In genomic region chr5:147701024-147701423, GRCm38 (mm10) we compare ENCODE assay signal across 25 mouse cellular contexts.
"Had no signal": no experiment of that assay in that cellular context is flagged by ENCODE, and none has a peak within 500 bp of the region (broad histone marks: within the 10 kb centered on the region; RNA-seq: fewer than 3 reads in every experiment).

No protein-coding gene starts in this region.

- H3K27me3 ChIP-seq: heart, embryonic 13.5 days; heart, embryonic 15.5 days; hindbrain, embryonic 13.5 days; hindbrain, embryonic 15.5 days; liver, embryonic 12.5 days had no signal

- H3K36me3 ChIP-seq: heart, embryonic 15.5 days; hindbrain, embryonic 13.5 days; hindbrain, embryonic 15.5 days; kidney, embryonic 15.5 days; limb, embryonic 13.5 days; limb, embryonic 15.5 days; liver, embryonic 12.5 days had no signal

- ATAC-seq: hindbrain, postnatal 0 days; intestine, embryonic 16.5 days; liver, embryonic 12.5 days had no signal

- H3K4me1 ChIP-seq: heart, embryonic 13.5 days; hindbrain, embryonic 13.5 days; hindbrain, embryonic 15.5 days; limb, embryonic 13.5 days; limb, embryonic 15.5 days; liver, embryonic 12.5 days had no signal

- H3K9me3 ChIP-seq: heart, embryonic 13.5 days; heart, embryonic 15.5 days; hindbrain, embryonic 13.5 days; hindbrain, embryonic 15.5 days; kidney, embryonic 15.5 days; limb, embryonic 13.5 days; limb, embryonic 15.5 days; liver, embryonic 12.5 days had no signal

- H3K27ac ChIP-seq: heart, adult 2 months; heart, embryonic 13.5 days; heart, embryonic 15.5 days; hindbrain, embryonic 13.5 days; hindbrain, embryonic 15.5 days; hindbrain, postnatal 0 days; kidney, embryonic 15.5 days; kidney, postnatal 0 days; limb, embryonic 13.5 days; limb, embryonic 15.5 days; liver, embryonic 12.5 days had no signal

- H3K4me2 ChIP-seq: heart, embryonic 11.5 days; heart, embryonic 13.5 days; heart, embryonic 15.5 days; hindbrain, embryonic 13.5 days; hindbrain, embryonic 15.5 days; kidney, embryonic 15.5 days; limb, embryonic 13.5 days; limb, embryonic 15.5 days; liver, embryonic 12.5 days had no signal

- H3K9ac ChIP-seq: heart, embryonic 13.5 days; heart, embryonic 15.5 days; hindbrain, embryonic 13.5 days; hindbrain, embryonic 15.5 days; kidney, embryonic 15.5 days; limb, embryonic 13.5 days; limb, embryonic 15.5 days; liver, embryonic 12.5 days had no signal

- DNase-seq: gastrocnemius, postnatal 14 days; heart, adult 11 months; heart, adult 2 months; heart, postnatal 14 days; heart, postnatal 36 days; kidney, adult 11 months; kidney, adult 2 months; kidney, adult 9 months; kidney, postnatal 14 days; kidney, postnatal 36 days; layer of hippocampus, adult 9-11 months; layer of hippocampus, postnatal 36 days; left cerebral cortex, postnatal 4 days had no signal

- H3K4me3 ChIP-seq: heart, adult 2 months; heart, embryonic 13.5 days; heart, embryonic 15.5 days; hindbrain, embryonic 13.5 days; hindbrain, embryonic 15.5 days; kidney, embryonic 15.5 days; limb, embryonic 13.5 days; limb, embryonic 15.5 days; liver, embryonic 12.5 days had no signal
